Mouse (Mus musculus) MEL (cell line): Measurements from ENCODE around the gene Rassf2.

ENCODE experiments used
- CHD2 ChIP-seq: IDR thresholded peaks from 2 replicates; pipeline ENCODE4 v1.6.1; 2011; ENCODE audit warnings: low read length, improper control_type of control experiment
- CTCF ChIP-seq, 3 experiments: IDR thresholded peaks in 2 of 3; conservative IDR thresholded peaks in 1 of 3; 2 replicates each; pipeline ENCODE4 v1.5.1; 2011 to 2012; ENCODE audit warnings: low read length in 3 of 3, low read depth in 2 of 3, mild to moderate bottlenecking in 2 of 3, improper control_type of control experiment in 1 of 3, inconsistent platforms in 1 of 3, mixed read lengths in 1 of 3, moderate library complexity in 1 of 3; ENCODE audit not compliant: control insufficient read depth in 1 of 3, insufficient read depth in 1 of 3, poor library complexity in 1 of 3, severe bottlenecking in 1 of 3
- ELF1 ChIP-seq: IDR thresholded peaks from 2 replicates; pipeline ENCODE4 v1.6.1; 2014; ENCODE audit warnings: low read depth, mild to moderate bottlenecking, inconsistent platforms, low read length, improper control_type of control experiment, moderate library complexity
- EP300 ChIP-seq, 2 experiments: IDR thresholded peaks; 2 replicates each; pipeline ENCODE4 v1.6.1; 2011; ENCODE audit warnings: improper control_type of control experiment in 2 of 2, low read length in 2 of 2, low read depth in 1 of 2, mild to moderate bottlenecking in 1 of 2
- MAX ChIP-seq: IDR thresholded peaks from 2 replicates; pipeline ENCODE4 v1.6.1; 2011; ENCODE audit warnings: low read length, improper control_type of control experiment
- POLR2A ChIP-seq, 2 experiments: IDR thresholded peaks; 2 replicates each; pipeline ENCODE4 v1.6.1; 2011 to 2012; ENCODE audit warnings: low read length in 2 of 2, mild to moderate bottlenecking in 2 of 2, control low read depth in 1 of 2, improper control_type of control experiment in 1 of 2, low read depth in 1 of 2, moderate library complexity in 1 of 2; ENCODE audit not compliant: control insufficient read depth in 1 of 2, insufficient read depth in 1 of 2, poor library complexity in 1 of 2
- POLR2AphosphoS5 ChIP-seq: IDR thresholded peaks from 2 replicates; pipeline ENCODE4 v1.6.1; 2012; ENCODE audit warnings: low read depth, borderline replicate concordance, mild to moderate bottlenecking, inconsistent platforms, low read length, moderate library complexity, mixed read lengths
- UBTF ChIP-seq: IDR thresholded peaks from 2 replicates; pipeline ENCODE4 v1.6.1; 2012; ENCODE audit warnings: low read depth, mild to moderate bottlenecking, inconsistent platforms, low read length, improper control_type of control experiment, moderate library complexity, borderline replicate concordance; ENCODE audit not compliant: insufficient read depth
- ZC3H11A ChIP-seq: IDR thresholded peaks from 2 replicates; pipeline ENCODE4 v1.6.1; 2012; ENCODE audit warnings: low read depth, mild to moderate bottlenecking, inconsistent platforms, low read length, improper control_type of control experiment
- ZKSCAN1 ChIP-seq: IDR thresholded peaks from 2 replicates; pipeline ENCODE4 v1.6.1; 2012; ENCODE audit warnings: low read depth, mild to moderate bottlenecking, inconsistent platforms, low read length, improper control_type of control experiment, moderate library complexity
- ZNF384 ChIP-seq: IDR thresholded peaks from 2 replicates; pipeline ENCODE4 v1.6.1; 2012; ENCODE audit warnings: low read depth, mild to moderate bottlenecking, inconsistent platforms, low read length, improper control_type of control experiment

GRCm38 (mm10) chr2:131982546-131983196 lies 47.4 kb downstream of the Rassf2 start:
- TF ChIP-seq CTCF (IDR thresholded peaks at IDR 0.05 in 2 of 3, conservative IDR thresholded peaks at IDR 0.05 in 1 of 3; ENCODE audit: control insufficient read depth in 1 of 3, insufficient read depth in 1 of 3, low read depth in 2 of 3, low read length in 3 of 3, poor library complexity in 1 of 3, severe bottlenecking in 1 of 3) (peak; percentile 84 to 96 (median 86)), EP300 (IDR thresholded peaks at IDR 0.05; ENCODE audit: low read depth in 1 of 2, low read length in 2 of 2) (no peak), ZC3H11A (peak; percentile 94), POLR2AphosphoS5 (no peak), MAX (no peak), ZNF384 (no peak), POLR2A (IDR thresholded peaks at IDR 0.05; ENCODE audit: control insufficient read depth in 1 of 2, insufficient read depth in 1 of 2, low read depth in 1 of 2, low read length in 2 of 2, poor library complexity in 1 of 2) (no peak), ZKSCAN1 (no peak), CHD2 (no peak), ELF1 (no peak), UBTF (no peak)
